ENCODE assay signal across 29 mouse cellular contexts in genomic region chr7:121500516-121500915, GRCm38 (mm10).
"Had no signal": no experiment of that assay in that cellular context is flagged by ENCODE, and none has a peak within 500 bp of the region (broad histone marks: within the 10 kb centered on the region; RNA-seq: fewer than 3 reads in every experiment).

No protein-coding gene starts in this region.

- H3K4me3 ChIP-seq: heart, embryonic 13.5 days; heart, embryonic 15.5 days; hindbrain, embryonic 10.5 days; hindbrain, embryonic 12.5 days; hindbrain, embryonic 13.5 days; hindbrain, embryonic 15.5 days; intestine, embryonic 15.5 days; kidney, embryonic 15.5 days; layer of hippocampus, adult 2 months; left cerebral cortex, adult 2 months had no signal

- H3K27me3 ChIP-seq: heart, embryonic 13.5 days; heart, embryonic 15.5 days; hindbrain, embryonic 12.5 days; hindbrain, embryonic 13.5 days; hindbrain, embryonic 15.5 days; intestine, embryonic 15.5 days; kidney, embryonic 15.5 days had no signal

- DNase-seq: heart, postnatal 10 days; heart, postnatal 14 days; heart, postnatal 36 days; heart, postnatal 4 days; kidney, adult 11 months; kidney, adult 18-20 months; kidney, adult 2 months; kidney, adult 8-10 months; kidney, adult 9 months; kidney, postnatal 10 days; kidney, postnatal 14 days; kidney, postnatal 25 days; kidney, postnatal 36 days; kidney, postnatal 4 days; layer of hippocampus, adult 9-11 months; layer of hippocampus, postnatal 36 days had no signal

- H3K27ac ChIP-seq: heart, embryonic 13.5 days; heart, embryonic 15.5 days; hindbrain, embryonic 10.5 days; hindbrain, embryonic 12.5 days; hindbrain, embryonic 13.5 days; hindbrain, embryonic 14.5 days; hindbrain, embryonic 15.5 days; hindbrain, postnatal 0 days; intestine, embryonic 15.5 days; kidney, embryonic 15.5 days; kidney, postnatal 0 days had no signal

- H3K4me1 ChIP-seq: heart, embryonic 13.5 days; heart, embryonic 15.5 days; hindbrain, embryonic 10.5 days; hindbrain, embryonic 12.5 days; hindbrain, embryonic 13.5 days; hindbrain, embryonic 15.5 days; intestine, embryonic 15.5 days; kidney, embryonic 15.5 days had no signal
